Mouse (Mus musculus) megakaryocyte, embryonic 14.5 days (primary cell): Measurements from ENCODE around the gene Rere. TPM values are rescaled to one million over a fixed set of nuclear protein-coding genes. Genes with fewer than 3 reads are reported as not detected.
A peak's percentile ranks its signal among the peaks of the same experiment; 100 is the strongest.

ENCODE experiments used
- H3K27me3 ChIP-seq: replicated peaks from 2 replicates; pipeline ENCODE3; 2012; ENCODE audit warnings: inconsistent platforms
- H3K36me3 ChIP-seq: replicated peaks from 2 replicates; pipeline ENCODE3; 2012; ENCODE audit warnings: low read length, inconsistent platforms, mixed read lengths
- H3K4me1 ChIP-seq: 2 replicates; pipeline ENCODE4 v1.6.1; 2012; ENCODE audit warnings: inconsistent platforms
- H3K4me3 ChIP-seq: replicated peaks from 2 replicates; pipeline ENCODE3; 2012; ENCODE audit warnings: moderate library complexity, mild to moderate bottlenecking, inconsistent platforms
- H3K9me3 ChIP-seq: 2 replicates; pipeline ENCODE4 v1.6.1; 2012; ENCODE audit warnings: inconsistent platforms
- FLI1 ChIP-seq: IDR thresholded peaks from 2 replicates; pipeline ENCODE4 v1.6.1; 2012; ENCODE audit warnings: low read length, inconsistent platforms, mixed read lengths
- GATA1 ChIP-seq: IDR thresholded peaks from 3 replicates; pipeline ENCODE4 v1.6.1; 2012; ENCODE audit warnings: mixed read lengths, low read length, inconsistent platforms, borderline replicate concordance
- polyA plus RNA-seq: library from polyadenylated mRNA; stranded (reverse); fragments of >175 nt; gene quantifications from 2 replicates; pipeline ENCODE4 v1.2.3, GENCODE M21; 2012; ENCODE audit warnings: low replicate concordance; ENCODE audit not compliant: insufficient read depth

The Rere gene
- polyA plus RNA-seq, 1 experiment = 39.0 TPM

GRCm38 (mm10) chr4:150337260-150337659 is 55.8 kb downstream of the Rere start:
- TF ChIP-seq FLI1 (no peak), GATA1 (no peak)
- Histone ChIP-seq H3K27me3 (no peaks in the 10 kb centered on the region), H3K36me3 (peaks cover 3% of the 10 kb centered on the region), H3K4me1 (peaks cover 25% of the 10 kb centered on the region), H3K9me3 (no peaks in the 10 kb centered on the region), H3K4me3 (no peak overlapping the region)

GRCm38 (mm10) chr4:150338906-150339650 is 57.6 kb downstream of the Rere start:
- H3K4me1 ChIP-seq = peaks cover 31% of the 10 kb centered on the region
- H3K9me3 ChIP-seq = no peaks in the 10 kb centered on the region
- no peak overlapping the region for H3K4me3 ChIP-seq
- no peaks in the 10 kb centered on the region for H3K27me3 ChIP-seq
- H3K36me3 ChIP-seq = peaks cover 3% of the 10 kb centered on the region
- no peak for TF ChIP-seq GATA1
- TF ChIP-seq FLI1 = no peak

- H3K4me1 ChIP-seq = peaks cover 41% of the 10 kb centered on the region
- no peaks in the 10 kb centered on the region for H3K27me3 ChIP-seq
- TF ChIP-seq GATA1 (no peak), FLI1 (no peak)
- H3K36me3 ChIP-seq = peaks cover 2% of the 10 kb centered on the region
- H3K4me3 ChIP-seq = no peak overlapping the region
- no peaks in the 10 kb centered on the region for H3K9me3 ChIP-seq
Measured at GRCm38 (mm10) chr4:150340796-150341525, 59.5 kb downstream of the Rere start.

GRCm38 (mm10) chr4:150344526-150344925 is 63.1 kb downstream of the Rere start:
- Histone ChIP-seq H3K4me3 (no peak overlapping the region), H3K36me3 (peaks cover 2% of the 10 kb centered on the region), H3K9me3 (no peaks in the 10 kb centered on the region), H3K4me1 (peaks cover 55% of the 10 kb centered on the region), H3K27me3 (no peaks in the 10 kb centered on the region)
- TF ChIP-seq GATA1 (no peak), FLI1 (no peak)

- Histone ChIP-seq H3K27me3 (no peaks in the 10 kb centered on the region), H3K9me3 (no peaks in the 10 kb centered on the region), H3K36me3 (peaks cover 2% of the 10 kb centered on the region), H3K4me1 (peaks cover 69% of the 10 kb centered on the region), H3K4me3 (no peak overlapping the region)
- TF ChIP-seq GATA1 (no peak), FLI1 (no peak)
Measured at GRCm38 (mm10) chr4:150346651-150347386, 65.4 kb downstream of the Rere start.

- Histone ChIP-seq H3K9me3 (no peaks in the 10 kb centered on the region), H3K36me3 (peaks cover 2% of the 10 kb centered on the region), H3K4me3 (no peak overlapping the region), H3K27me3 (no peaks in the 10 kb centered on the region), H3K4me1 (peaks cover 72% of the 10 kb centered on the region)
- TF ChIP-seq FLI1 = no peak
- no peak for TF ChIP-seq GATA1
Measured at GRCm38 (mm10) chr4:150347387-150347672, 65.9 kb downstream of the Rere start.

- Histone ChIP-seq H3K4me3 (peak overlapping the region; percentile 83), H3K4me1 (peaks cover 66% of the 10 kb centered on the region), H3K27me3 (no peaks in the 10 kb centered on the region), H3K9me3 (no peaks in the 10 kb centered on the region), H3K36me3 (peaks cover 2% of the 10 kb centered on the region)
- TF ChIP-seq GATA1 = no peak
Measured at GRCm38 (mm10) chr4:150349680-150350101, 68.2 kb downstream of the Rere start.

- Histone ChIP-seq H3K27me3 (no peaks in the 10 kb centered on the region), H3K4me3 (no peak overlapping the region), H3K4me1 (peaks cover 68% of the 10 kb centered on the region), H3K36me3 (peaks cover 15% of the 10 kb centered on the region), H3K9me3 (no peaks in the 10 kb centered on the region)
- no peak for TF ChIP-seq FLI1
- TF ChIP-seq GATA1 = no peak
Measured at GRCm38 (mm10) chr4:150351419-150352075, 70.1 kb downstream of the Rere start.

GRCm38 (mm10) chr4:150352736-150353135 is 71.3 kb downstream of the Rere start:
- H3K9me3 ChIP-seq = no peaks in the 10 kb centered on the region
- peaks cover 60% of the 10 kb centered on the region for H3K4me1 ChIP-seq
- H3K4me3 ChIP-seq = no peak overlapping the region
- H3K36me3 ChIP-seq = peaks cover 17% of the 10 kb centered on the region
- no peaks in the 10 kb centered on the region for H3K27me3 ChIP-seq
- TF ChIP-seq FLI1 (no peak), GATA1 (no peak)

- no peaks in the 10 kb centered on the region for H3K27me3 ChIP-seq
- no peaks in the 10 kb centered on the region for H3K9me3 ChIP-seq
- H3K4me1 ChIP-seq = peaks cover 58% of the 10 kb centered on the region
- no peak overlapping the region for H3K4me3 ChIP-seq
- TF ChIP-seq GATA1 (no peak), FLI1 (no peak)
- peaks cover 21% of the 10 kb centered on the region for H3K36me3 ChIP-seq
Measured at GRCm38 (mm10) chr4:150353376-150353900, 72.0 kb downstream of the Rere start.
